Mouse (Mus musculus) lung, postnatal 0 days (tissue): ENCODE results near the gene Tst.

Experiments
- CTCF ChIP-seq: IDR thresholded peaks from 2 replicates; pipeline ENCODE4 v1.5.1; 2016; ENCODE audit warnings: antibody characterized with exemption, mild to moderate bottlenecking
- EP300 ChIP-seq: IDR thresholded peaks from 2 replicates; pipeline ENCODE4 v1.6.1; 2016; ENCODE audit warnings: antibody characterized with exemption, mild to moderate bottlenecking, control low read depth

GRCm38 (mm10) chr15:78413719-78414117 is 8.0 kb upstream of the Tst start:
- TF ChIP-seq EP300 (no peak), CTCF (no peak)
